Comparison of ENCODE assay signal across 8 mouse cellular contexts in the genomic region with DNA sequence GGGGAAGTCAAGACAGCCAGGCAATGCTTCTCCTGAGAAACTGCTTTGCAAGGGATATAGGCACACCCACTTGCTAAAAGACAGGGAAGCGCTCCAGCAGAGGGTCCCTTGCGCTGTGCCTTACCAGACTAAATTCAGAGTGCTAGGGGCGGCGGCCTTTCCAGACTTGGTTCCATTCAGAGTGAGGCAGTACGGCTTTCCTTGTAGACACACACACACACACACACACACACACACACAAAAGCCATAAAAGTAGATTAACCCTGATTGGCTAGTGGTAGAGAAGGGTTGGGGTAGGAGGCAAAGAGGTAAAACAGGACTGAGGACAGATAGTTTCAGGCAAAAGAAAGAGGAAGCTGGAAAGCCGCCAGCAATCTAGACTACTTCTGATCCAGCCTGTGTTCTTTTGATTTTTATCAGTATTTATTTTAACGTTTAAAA. TPM values are rescaled to one million over a fixed set of nuclear protein-coding genes. Genes with fewer than 3 reads are reported as not detected.
DNase-seq lines count a peak whose midpoint lies in the region; ATAC-seq lines count a peak whose summit lies in the region.

No protein-coding gene starts in this region.

- H3K4me1 ChIP-seq in forebrain, embryonic 13.5 days: 0 out of 2 replicates have a peak, but pooled peaks cover 6% of the 10 kb centered on the region
- H3K4me1 ChIP-seq in limb, embryonic 11.5 days (ENCODE audit: control insufficient read depth, insufficient read depth, low read length): no peaks in the 10 kb centered on the region
- peaks cover 16% of the 10 kb centered on the region; the same call in 1 of the 2 replicates for H3K4me1 ChIP-seq in neural tube, embryonic 15.5 days

- ATAC-seq in forebrain, embryonic 13.5 days: peak; percentile 60
- ATAC-seq in limb, embryonic 11.5 days (ENCODE audit: insufficient number of reproducible peaks, low FRiP score, low TSS enrichment, low read depth): no peak
- no peak; the same call in 1 of the 2 replicates for ATAC-seq in neural tube, embryonic 15.5 days (ENCODE audit: low FRiP score)

- peak; percentile 2 for DNase-seq in right cerebral cortex, postnatal 4 days
- no peak for DNase-seq in right cerebral cortex, postnatal 25 days
- peak; percentile 44 for DNase-seq in limb, embryonic 11.5 days (ENCODE audit: low spot score)
- no peak for DNase-seq in left cerebral cortex, adult 18-20 months (ENCODE audit: low spot score in 2 of 2)
- DNase-seq in MN1 (ENCODE audit: low spot score): no peak
- no peak for DNase-seq in adrenal gland, postnatal 10 days

- no peak overlapping the region for H3K9ac ChIP-seq in forebrain, embryonic 13.5 days
- H3K9ac ChIP-seq in limb, embryonic 11.5 days (ENCODE audit: low read length): no peak overlapping the region
- H3K9ac ChIP-seq in neural tube, embryonic 15.5 days (replicated peaks): no peak overlapping the region

- no peak overlapping the region for H3K27ac ChIP-seq in forebrain, embryonic 13.5 days
- H3K27ac ChIP-seq in limb, embryonic 11.5 days (replicated peaks; ENCODE audit: low read depth, low read length): no peak overlapping the region
- no peak overlapping the region for H3K27ac ChIP-seq in neural tube, embryonic 15.5 days (replicated peaks)

- peaks cover 21% of the 10 kb centered on the region for H3K27me3 ChIP-seq in forebrain, embryonic 13.5 days
- H3K27me3 ChIP-seq in limb, embryonic 11.5 days (ENCODE audit: control insufficient read depth, insufficient read depth, low read length): peaks cover 11% of the 10 kb centered on the region
- peaks cover 17% of the 10 kb centered on the region for H3K27me3 ChIP-seq in neural tube, embryonic 15.5 days (replicated peaks)

- no peak overlapping the region for H3K4me3 ChIP-seq in forebrain, embryonic 13.5 days
- no peak overlapping the region for H3K4me3 ChIP-seq in limb, embryonic 11.5 days (ENCODE audit: low read depth, low read length)
- H3K4me3 ChIP-seq in neural tube, embryonic 15.5 days (replicated peaks): peak overlapping the region; percentile 17

- no peaks in the 10 kb centered on the region for H3K36me3 ChIP-seq in forebrain, embryonic 13.5 days (ENCODE audit: poor library complexity, severe bottlenecking)
- H3K36me3 ChIP-seq in limb, embryonic 11.5 days (ENCODE audit: control insufficient read depth, insufficient read depth, low read length): no peaks in the 10 kb centered on the region
- H3K36me3 ChIP-seq in neural tube, embryonic 15.5 days: no peaks in the 10 kb centered on the region

- H3K9me3 ChIP-seq in forebrain, embryonic 13.5 days (replicated peaks): no peaks in the 10 kb centered on the region
- no peaks in the 10 kb centered on the region for H3K9me3 ChIP-seq in limb, embryonic 11.5 days (ENCODE audit: control insufficient read depth, low read length)
- no peaks in the 10 kb centered on the region for H3K9me3 ChIP-seq in neural tube, embryonic 15.5 days (replicated peaks)

- WGBS in forebrain, embryonic 13.5 days: 34% methylated on average over 7 of the region's 7 CpGs
- WGBS in limb, embryonic 11.5 days: 29% methylated on average over 7 of the region's 7 CpGs
- WGBS in neural tube, embryonic 15.5 days: 23% methylated on average over 7 of the region's 7 CpGs

- H3K4me2 ChIP-seq in forebrain, embryonic 13.5 days: peak overlapping the region; percentile 83
- H3K4me2 ChIP-seq in limb, embryonic 11.5 days (ENCODE audit: low read depth, severe bottlenecking): no peak overlapping the region
- H3K4me2 ChIP-seq in neural tube, embryonic 15.5 days: peak overlapping the region; percentile 100

RNA-seq across cellular contexts. Expression of a gene that starts 0.7 kb away (rescaled TPM):
- polyA plus RNA-seq in forebrain, embryonic 13.5 days (2015; fragmentation: Nextera tagmentation; extraction: Ambion mirVana): 0.31 and 0.37 TPM in 2 replicates
- 1.1 and 1.6 TPM in 2 replicates for polyA plus RNA-seq in limb, embryonic 11.5 days (2014; fragmentation: Nextera tagmentation; extraction: Ambion mirVana)
- polyA plus RNA-seq in neural tube, embryonic 15.5 days (2015; fragmentation: Nextera tagmentation; extraction: Ambion mirVana): 2.0 and 2.4 TPM in 2 replicates
- total RNA-seq in left cerebral cortex, adult 18-20 months (2021): 1 to 10 TPM; 2.8 to 3.0 TPM
- 1 to 10 TPM; 2.0 to 4.7 TPM for total RNA-seq in adrenal gland, postnatal 10 days (2021)

Comparison
In these comparisons a context has a peak if more than half of its experiments do, and no peak if none do; other contexts are left out.
1. DNase-seq: peak in right cerebral cortex, postnatal 4 days (single experiment) and limb, embryonic 11.5 days (single experiment); none in right cerebral cortex, postnatal 25 days (single experiment), left cerebral cortex, adult 18-20 months (0 of 2), MN1 (single experiment) and adrenal gland, postnatal 10 days (single experiment).